Mouse (Mus musculus): ENCODE measurements around the gene Rfx2. TPM values are rescaled to one million over a fixed set of nuclear protein-coding genes. Genes with fewer than 3 reads are reported as not detected.

Rfx2 gene
- total RNA-seq, 2 experiments from 2014 or later, result 7.4 to 7.6 TPM

DNA sequence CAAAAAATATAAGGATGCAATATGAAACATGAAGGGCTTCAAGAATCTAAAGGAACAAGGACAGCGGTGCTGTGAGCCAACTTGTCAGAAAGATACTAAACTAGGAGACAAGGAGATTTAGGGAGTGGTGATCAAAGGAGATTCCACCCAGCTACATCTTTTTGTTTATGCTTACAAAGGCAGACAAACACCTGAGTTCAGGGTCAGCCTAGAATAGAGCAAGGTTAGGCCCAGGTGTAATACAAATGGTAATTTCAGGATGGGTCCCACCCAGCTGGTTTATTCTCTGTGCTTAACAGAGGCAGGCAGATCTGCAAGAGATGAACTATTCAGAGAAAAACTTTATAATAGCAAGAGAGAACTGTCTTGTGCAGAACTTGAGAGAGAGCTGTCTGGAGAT is 2.6 kb upstream of the Rfx2 start:
- DNase-seq (ENCODE audit: low spot score in 2 of 2), result no peak

DNA sequence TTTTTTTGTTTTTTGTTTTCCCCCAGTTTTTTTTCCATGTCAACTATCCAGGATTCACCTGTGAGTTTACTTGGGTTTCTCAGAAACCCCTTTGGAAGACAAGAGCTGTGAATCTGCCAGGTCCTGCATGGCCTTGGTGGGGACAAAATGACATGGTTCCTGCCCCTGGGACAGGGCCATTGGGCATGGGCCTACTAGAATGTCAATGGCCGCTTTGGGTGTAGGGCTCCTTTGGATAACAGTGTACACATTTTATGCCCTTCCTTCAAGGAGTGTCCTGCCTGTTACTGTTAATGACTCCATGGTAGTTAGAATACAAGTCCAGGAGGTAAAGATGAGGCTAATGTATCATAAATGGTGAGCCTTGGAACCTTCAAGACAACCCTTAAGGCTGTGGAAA is 2.1 kb upstream of the Rfx2 start:
- no peak for DNase-seq (ENCODE audit: low spot score in 2 of 2)

GRCm38 (mm10) chr17:56831111-56831816 is 451 bp upstream of the Rfx2 start:
- DNase-seq (ENCODE audit: low spot score in 2 of 2), result peak; percentile 95 to 98

DNA sequence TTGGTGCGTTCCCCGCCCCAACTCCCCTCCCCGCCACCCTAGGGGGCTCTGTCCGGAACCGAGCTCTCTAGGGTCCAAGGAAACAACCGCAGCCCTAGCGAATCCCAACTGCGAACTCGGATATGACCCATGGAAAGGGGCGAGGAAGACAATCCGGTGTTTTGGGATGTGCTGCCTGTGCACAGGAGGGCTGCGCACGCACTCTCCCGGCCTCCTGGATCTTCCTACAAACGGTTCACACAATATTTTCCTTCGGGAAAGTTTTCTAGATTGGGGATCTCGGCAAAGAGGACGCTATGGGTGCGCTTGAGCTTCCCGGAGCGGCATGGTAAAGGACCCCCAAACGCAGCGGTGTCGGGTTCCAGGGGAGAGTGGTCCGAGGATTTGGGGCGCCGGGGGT is 1.0 kb downstream of the Rfx2 start:
- no peak for DNase-seq (ENCODE audit: low spot score in 2 of 2)

DNA sequence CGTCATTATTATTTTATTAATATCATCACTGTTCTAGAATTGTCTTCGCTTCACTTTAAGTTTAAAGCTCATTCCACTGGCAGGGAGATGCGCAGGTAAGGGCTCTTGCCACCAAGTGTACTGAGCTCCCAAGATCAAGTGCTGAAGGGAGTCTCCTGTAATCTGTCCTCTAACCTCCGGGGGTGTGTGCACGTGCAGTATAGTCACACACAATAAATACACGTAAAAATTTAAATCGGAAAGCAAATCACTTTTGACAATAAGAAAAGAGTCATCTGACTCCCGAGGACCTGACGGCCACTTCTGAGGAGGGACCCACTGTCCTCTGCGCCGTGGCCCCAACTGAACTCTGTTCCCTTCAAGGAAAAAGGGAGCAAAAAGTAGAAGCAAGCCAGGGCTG is 1.6 kb downstream of the Rfx2 start:
- no peak for DNase-seq (ENCODE audit: low spot score in 2 of 2)

DNA sequence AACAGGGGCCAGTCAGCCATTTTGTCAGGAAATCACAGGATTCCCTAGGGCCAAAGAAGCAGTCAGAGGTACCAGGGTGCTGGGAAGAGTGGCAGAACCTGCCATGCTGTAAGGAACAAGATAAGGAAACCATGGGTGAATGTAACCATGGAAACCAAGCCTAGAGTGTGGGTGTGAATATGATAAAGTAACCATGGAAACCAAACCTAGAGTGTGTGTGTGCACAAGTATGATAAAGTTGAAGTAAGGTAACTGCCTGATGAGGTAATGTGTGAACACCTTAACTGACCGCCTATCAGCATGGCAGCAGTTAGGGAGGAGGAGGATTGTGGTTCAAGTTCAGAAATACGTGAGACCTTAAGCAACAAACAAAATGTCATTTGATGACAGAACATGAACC is 4.1 kb downstream of the Rfx2 start:
- no peak for DNase-seq (ENCODE audit: low spot score in 2 of 2)

DNA sequence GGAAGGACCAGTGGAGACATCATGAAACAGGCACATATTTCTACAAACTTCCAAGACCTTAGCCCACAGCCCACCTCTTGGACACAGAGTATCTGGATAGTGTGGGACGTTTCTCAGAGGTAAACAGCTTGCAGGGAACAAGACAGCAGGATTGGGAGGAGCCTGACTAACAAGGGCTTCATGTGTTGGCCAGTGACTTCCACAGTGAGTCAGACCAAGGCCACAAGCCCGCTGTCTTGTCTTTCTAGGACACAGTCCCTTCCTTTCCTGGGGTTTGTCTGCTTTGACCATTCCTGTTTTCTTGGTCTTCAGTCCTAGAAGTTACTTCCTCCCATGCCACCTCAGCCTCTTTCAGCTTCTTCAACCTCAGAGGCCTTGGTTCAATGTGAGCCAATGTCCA is 7.5 kb downstream of the Rfx2 start:
- DNase-seq (ENCODE audit: low spot score in 2 of 2), result no peak

GRCm38 (mm10) chr17:56822380-56822779 is 8.4 kb downstream of the Rfx2 start:
- DNase-seq (ENCODE audit: low spot score in 2 of 2), result no peak

DNA sequence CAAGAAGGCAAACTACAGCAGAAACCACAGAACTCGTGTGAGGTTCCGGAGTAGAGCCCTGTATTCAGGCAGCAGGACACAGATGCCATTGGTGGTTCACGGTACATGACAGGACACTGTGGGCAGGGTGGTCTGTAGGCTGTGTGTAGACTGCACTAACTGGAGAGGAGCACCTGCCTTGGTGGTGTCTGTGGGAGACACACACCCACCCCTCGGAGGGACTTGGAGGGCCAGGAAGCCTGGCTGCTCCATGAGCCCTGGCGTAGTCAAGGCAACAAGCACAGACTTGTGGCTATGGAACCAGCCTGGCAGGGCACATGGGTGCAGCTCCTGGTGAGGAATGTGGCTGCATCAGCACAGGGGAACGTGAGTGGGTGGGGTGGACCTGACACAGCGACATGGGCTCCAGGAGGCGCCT is 11.1 kb downstream of the Rfx2 start:
- DNase-seq (ENCODE audit: low spot score in 2 of 2), result no peak

GRCm38 (mm10) chr17:56819032-56819545 is 11.7 kb downstream of the Rfx2 start:
- no peak for DNase-seq (ENCODE audit: low spot score in 2 of 2)

- DNase-seq (ENCODE audit: low spot score in 2 of 2), result no peak
Observed at GRCm38 (mm10) chr17:56818067-56818636, 12.7 kb downstream of the Rfx2 start.

DNA sequence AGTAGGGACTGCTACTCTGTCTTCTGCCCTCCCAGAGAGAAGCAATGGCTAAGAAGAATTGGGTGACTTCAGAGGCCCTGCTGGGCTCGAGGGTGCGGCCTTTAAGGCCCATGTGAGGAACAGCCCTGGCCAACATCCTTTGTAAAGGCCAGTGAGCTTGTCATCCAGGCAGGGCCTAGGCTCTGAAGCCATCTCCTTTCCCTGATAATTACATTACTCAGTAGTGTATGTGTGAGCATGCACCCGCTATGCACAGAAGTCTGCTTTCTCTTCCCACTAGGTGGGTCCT is 15.8 kb downstream of the Rfx2 start:
- DNase-seq (ENCODE audit: low spot score in 2 of 2), result no peak

GRCm38 (mm10) chr17:56814316-56815056 is 16.3 kb downstream of the Rfx2 start:
- DNase-seq (ENCODE audit: low spot score in 2 of 2), result peak in 1 of 2 experiments; percentile 44

DNA sequence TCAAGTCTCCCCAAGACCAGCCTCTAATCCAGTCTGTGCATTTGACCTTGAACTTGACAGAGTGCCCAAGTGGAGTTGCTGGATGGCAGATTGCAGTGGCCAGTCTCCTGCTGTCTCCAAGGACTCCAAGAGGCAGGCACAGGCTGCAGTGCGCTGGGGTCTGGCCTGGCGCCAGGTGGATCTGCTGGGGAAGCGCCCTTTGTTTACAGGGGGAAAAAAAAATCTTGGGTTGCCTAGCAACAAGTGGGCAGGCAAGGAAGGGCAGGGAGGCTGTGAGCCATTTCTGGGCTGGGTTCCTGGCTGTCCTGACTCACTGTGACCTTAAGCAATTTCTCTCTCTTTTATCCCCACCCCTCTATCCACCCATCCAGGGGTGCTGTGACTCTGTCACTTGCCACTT is 20.6 kb downstream of the Rfx2 start:
- peak; percentile 80 to 87 for DNase-seq (ENCODE audit: low spot score in 2 of 2)

DNA sequence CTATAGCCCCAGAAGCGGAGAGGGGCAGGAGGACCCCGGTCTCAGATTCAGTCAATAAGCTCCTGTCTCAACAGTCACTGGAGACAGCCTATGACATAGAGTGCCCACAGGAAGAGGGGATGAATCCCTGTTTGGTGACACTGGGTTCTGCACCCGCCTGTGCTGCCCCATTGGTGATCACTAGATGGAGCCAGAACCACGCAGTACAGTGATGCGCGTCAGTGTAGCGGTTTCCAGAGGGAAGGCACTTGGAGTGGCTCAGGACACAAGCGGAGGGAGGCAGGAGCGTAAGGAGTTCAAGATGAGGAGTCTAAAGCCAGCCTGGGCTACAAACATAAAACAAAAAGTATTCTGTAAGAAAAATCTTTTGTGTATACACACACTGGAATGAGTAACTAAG is 22.3 kb downstream of the Rfx2 start:
- peak in 1 of 2 experiments; percentile 63 for DNase-seq (ENCODE audit: low spot score in 2 of 2)

DNA sequence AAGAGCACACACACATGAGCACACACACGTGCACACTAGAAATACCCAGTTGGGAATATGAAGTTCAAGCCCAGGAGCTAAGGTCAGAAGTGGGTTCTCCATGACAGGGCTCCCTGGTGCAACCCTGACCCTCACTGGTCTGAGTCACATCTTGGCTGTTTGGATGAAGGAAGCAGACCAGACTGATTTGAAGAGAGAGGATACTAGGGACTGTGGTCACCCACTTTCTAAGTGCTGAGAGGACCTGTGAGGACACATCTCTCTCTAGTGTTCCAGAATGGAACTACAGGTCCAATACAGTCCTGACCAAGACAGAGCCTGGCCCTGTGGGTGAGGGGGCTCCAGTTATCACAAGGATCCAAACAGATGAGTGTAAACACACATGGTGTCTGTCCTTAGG is 25.0 kb downstream of the Rfx2 start:
- no peak for DNase-seq (ENCODE audit: low spot score in 2 of 2)

- no peak for DNase-seq (ENCODE audit: low spot score in 2 of 2)
Observed at GRCm38 (mm10) chr17:56804952-56805351, 25.9 kb downstream of the Rfx2 start.

DNA sequence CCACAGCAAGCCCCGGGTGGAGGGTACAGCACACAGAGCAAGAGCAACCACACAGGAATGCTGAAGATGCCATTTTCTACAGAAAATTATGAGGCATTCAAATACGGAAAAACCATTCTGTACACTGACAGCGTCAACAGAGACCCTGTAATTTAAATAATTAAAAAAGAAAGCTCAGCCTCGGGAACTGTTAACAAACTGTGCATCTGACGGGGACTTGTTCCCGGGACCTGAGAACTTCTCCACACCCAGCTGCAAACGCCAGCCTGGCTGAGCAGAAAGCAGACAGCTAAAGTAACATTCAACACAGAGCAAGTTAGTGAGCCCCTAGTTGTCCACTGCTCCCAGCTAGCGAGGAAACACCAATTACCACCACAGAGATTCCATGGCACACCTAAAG is 28.7 kb downstream of the Rfx2 start:
- DNase-seq (ENCODE audit: low spot score in 2 of 2), result no peak

DNA sequence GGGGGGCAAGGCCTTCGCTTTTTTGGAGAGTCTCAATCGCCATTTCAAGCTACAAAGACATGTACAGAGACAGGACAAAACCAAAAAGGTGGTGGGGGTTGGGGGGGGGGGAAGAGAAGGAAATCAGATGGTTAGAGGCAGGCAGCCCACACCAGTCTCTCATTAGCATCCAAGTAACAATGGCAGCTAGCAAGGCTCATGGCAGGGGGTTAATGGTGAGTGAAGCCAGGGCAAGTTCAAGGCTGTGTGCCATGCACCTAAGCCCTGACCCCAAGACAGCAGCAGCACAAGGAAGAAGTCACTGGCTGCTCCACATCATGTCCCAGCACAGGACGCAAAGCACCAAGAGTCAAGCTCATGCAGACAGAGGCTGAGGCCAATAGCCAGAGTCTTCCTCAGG is 31.5 kb downstream of the Rfx2 start:
- no peak for DNase-seq (ENCODE audit: low spot score in 2 of 2)

GRCm38 (mm10) chr17:56793614-56794319 is 37.0 kb downstream of the Rfx2 start:
- DNase-seq (ENCODE audit: low spot score in 2 of 2), result no peak

- DNase-seq (ENCODE audit: low spot score in 2 of 2), result no peak
Observed at GRCm38 (mm10) chr17:56792588-56792987, 38.2 kb downstream of the Rfx2 start.

DNA sequence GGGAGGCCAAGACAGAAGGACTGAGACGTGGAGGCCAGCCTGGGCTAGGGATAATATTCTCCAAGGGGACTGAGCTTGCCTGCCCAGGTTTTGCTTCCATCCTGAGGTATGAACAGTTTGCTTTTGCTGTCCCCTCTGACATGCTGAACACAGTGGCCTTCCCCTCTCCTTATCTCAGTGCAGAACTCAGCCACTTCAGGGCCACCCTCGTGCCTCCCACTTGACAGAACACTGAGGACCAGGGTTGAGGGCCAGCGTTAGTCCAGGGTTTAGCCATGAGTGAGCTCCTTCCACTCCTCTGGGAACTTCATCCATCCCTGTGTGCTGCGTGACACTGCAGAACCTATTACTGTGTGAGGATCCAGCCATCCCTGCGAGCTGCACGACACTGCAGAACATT is 41.5 kb downstream of the Rfx2 start:
- no peak for DNase-seq (ENCODE audit: low spot score in 2 of 2)

All from adrenal gland, postnatal 4 days (tissue).